Mouse (Mus musculus): Measurements from ENCODE around the gene Pcbp3. TPM values are rescaled to one million over a fixed set of nuclear protein-coding genes. Genes with fewer than 3 reads are reported as not detected.

Gene Pcbp3
- total RNA-seq, 1 experiment from 2014 or later = 14.0 TPM

DNA sequence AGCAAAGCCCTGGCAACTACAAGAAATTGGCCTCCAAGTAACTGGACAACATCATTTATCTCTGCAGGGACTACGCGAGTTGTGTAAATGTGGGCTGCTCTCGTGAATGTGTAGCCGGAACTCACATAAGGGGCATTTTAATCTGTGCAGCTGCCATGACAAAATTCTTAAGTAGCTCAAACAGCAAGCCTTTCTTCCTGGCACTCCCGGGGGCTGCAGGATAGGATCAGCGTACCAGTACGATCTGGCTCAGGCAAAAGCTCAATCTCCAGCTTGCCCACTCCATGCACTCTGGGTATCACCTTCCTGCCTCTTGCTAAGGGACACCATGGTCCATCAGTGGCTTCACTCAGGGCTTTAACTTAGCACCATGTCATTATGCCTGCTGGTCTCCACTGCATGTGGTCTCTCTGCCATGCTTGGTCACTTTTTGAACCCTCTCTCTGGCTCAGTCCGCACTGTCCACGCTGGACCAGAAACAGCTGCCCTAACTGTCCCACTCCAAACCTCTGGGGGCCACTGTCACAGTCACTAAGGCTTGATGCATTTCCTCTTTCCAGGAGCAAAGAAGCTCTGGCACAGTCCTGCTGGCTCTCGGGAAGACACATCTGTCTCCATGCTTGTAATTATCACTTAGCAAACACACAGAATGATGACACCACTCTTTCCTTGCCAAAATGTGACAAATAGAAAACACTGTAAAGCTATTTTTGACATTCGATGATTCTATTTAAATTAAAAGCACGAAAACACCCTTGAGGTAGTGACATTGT lies 102.1 kb downstream of the Pcbp3 start:
- ATAC-seq (replicated peaks; ENCODE audit: low read depth, poor library complexity, severe bottlenecking) = no peak

DNA sequence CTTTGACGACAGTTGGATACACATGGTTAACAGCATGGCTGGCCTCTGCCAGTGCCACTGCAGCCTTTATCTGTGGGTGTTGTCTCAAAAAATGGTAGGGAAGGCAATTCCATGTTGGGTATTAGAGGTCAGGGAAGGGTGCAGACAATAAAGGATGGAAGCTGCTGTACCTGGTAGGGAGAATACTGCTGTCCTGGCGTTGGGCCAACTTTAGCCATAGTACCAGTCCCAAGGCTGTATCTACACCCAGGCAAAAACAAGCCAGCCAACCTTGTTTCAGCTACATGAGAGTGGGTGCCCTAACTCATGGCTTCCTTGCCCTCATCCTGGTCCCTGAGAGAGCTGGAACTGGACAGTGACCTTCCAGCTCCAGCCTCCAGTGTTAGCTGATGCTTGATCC lies 103.8 kb downstream of the Pcbp3 start:
- no peak for ATAC-seq (replicated peaks; ENCODE audit: low read depth, poor library complexity, severe bottlenecking)

DNA sequence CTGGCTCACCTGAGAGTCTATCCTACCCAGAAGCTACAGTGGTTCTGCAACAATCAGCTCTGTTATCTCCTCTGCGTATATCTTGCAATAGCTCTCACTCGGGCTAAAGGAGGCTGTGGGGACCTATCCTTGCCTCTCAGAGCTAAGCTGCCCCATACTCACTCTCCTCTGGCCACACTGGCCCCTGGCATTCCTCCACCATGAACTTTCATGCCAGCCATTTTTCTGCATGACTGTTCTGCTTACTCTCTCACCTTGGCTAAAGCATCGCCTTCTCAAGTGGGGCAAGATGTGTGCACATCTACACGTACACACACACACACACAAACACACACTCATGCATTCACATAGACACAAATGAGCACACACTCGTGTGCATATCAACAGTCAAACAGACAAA lies 115.2 kb downstream of the Pcbp3 start:
- ATAC-seq (replicated peaks; ENCODE audit: low read depth, poor library complexity, severe bottlenecking) = no peak

DNA sequence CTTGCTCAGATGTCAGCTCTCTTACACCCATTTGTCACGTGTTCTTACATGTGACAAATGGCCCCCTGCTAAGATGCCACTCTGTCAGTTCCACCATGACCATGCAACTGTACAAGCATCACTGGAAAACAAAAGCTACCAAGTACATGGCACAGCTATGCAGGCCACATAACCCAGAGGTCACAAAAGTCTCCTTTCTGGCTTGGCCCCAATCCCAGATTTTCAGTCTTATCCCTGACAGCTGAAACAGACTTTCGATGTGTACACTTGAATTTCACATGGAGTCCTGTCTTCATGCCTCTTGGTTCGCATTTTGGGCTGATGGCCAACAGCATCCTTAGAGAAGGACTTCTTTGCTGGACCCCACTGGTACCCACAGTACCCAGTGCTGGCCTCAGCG lies 116.8 kb downstream of the Pcbp3 start:
- ATAC-seq (replicated peaks; ENCODE audit: low read depth, poor library complexity, severe bottlenecking) = no peak

DNA sequence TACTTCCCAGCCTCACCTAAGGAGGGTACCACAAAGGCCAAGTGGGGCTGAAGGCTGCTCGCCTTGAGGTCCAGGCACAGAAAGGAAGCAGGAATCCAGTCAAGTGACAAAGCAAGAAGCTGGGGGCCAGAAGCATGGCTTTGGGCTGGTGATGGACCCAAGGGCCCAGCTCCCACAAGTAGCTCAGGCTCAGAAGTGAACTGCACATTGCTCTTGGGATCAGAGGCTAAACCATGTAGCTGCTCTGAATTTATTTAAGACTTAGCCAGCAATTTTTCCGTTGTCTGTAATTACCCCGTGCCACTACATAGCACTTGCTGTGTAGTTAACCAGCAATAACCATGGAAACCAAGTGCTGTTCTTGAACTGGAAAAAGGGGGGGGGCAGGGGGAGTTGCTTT lies 117.3 kb downstream of the Pcbp3 start:
- ATAC-seq (replicated peaks; ENCODE audit: low read depth, poor library complexity, severe bottlenecking) = no peak

DNA sequence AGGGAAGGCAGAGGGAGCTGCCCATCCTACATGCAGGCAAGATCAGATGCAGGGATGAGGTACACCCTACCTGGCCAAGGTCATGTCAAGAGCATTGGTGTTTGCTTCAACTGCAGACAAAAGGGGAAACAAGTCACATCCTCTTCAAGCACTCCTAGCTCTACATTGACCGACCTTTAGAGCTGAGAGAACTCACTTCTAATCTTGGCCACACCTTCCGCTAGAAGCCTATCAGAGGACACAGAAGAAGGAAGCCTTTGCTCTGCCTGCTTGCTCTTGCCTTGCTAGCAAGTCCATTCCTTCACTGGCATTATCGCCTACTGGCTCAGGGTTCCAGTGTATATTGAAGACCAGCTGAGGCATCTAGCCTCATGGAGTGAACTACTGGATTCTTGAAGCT lies 119.6 kb downstream of the Pcbp3 start:
- ATAC-seq (replicated peaks; ENCODE audit: low read depth, poor library complexity, severe bottlenecking) = no peak

DNA sequence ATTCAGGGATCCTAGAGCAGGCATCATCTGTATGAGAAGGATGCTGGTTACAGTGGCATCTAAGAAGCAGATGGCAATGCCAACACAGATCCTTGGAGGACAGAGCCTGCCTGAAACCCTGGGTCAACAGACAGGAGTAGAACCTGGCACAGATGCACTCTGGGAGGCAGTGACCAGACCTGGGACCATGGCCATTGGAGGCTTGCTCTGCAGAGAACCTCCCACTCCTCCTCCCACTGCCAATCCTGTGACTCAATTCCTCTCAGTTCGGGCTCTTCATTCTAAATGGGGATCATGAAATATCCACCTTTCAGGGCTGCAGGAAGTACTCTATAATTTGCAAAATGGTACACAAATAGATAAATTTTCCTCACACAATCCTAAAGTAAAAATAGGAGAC lies 120.5 kb downstream of the Pcbp3 start:
- ATAC-seq (replicated peaks; ENCODE audit: low read depth, poor library complexity, severe bottlenecking) = no peak

DNA sequence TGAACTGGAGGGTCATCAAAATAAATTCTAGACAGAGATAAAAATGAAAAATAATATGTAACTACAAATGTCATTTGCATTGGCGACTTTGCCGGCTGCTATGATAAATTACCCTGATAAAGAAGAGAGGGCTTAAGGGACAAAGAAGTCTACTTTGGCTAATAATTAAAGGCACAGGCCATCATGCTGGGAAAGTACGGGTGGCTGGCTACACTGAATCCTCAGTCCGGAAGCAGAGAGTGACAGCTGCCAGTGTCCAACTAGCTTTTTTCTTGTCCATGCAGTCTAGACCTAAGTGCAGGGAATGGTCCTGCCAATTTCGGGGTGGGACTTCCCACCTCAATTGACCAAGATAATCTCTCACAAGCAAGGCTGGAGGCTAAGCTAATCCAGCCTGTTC lies 121.1 kb downstream of the Pcbp3 start:
- ATAC-seq (replicated peaks; ENCODE audit: low read depth, poor library complexity, severe bottlenecking) = no peak

DNA sequence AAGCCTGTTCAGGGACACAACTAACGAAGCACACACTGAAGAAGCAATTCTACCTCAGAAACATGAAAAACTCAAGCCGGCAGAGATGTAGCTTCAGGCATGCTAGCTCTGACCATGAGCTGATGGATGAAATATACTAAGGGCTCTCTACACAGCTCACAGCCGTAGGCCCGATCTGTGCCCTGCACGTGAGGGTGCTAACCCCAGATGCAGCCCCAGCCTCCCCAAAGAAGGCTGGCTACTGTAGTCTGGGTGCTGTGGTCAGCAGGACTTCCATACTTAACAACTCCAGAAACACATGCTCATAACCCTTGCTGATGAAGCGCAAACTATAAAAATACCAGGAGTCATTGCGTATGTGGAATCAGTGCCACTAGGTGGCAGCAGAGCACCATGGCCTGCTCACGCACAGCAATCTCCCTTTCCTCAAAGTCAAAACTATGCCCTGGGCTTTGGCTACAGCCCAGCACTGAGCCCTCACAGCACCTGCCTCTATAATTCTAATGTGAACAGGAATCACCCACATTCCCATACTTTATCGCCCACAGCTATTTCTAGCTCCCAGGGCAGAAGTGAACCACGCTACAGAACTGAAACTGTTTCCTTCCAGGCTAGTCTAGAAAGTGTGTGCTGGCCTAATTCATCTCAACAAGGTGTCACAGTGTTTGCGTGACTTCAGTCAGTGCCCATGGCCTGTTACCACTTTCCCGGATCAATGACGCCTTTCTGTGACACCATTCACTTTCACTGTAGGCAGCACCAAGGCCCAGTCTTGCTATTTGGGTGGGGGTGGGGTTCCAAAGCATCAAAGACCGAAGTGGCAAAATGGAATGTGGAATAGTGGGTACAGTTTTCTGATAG lies 126.0 kb downstream of the Pcbp3 start:
- peak; percentile 92 for ATAC-seq (replicated peaks; ENCODE audit: low read depth, poor library complexity, severe bottlenecking)

DNA sequence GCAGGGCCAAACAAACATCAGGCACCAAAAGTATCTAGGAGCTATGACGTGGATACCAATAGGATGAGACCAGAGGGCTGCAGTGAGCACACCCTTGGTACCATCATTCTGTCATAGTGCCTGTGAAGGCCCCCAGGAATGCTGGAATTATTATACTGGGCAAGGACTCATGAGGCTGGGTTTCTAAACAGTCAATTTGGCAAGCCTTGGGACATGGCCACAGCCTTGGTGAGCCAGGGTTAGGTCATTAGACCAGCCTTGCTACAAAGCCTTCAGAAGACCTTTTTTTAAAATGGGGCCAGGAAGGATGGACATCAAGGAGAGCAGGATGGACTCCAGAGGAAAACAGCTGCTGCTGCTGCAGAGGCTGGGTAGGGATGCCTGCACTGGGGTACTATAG lies 128.8 kb downstream of the Pcbp3 start:
- ATAC-seq (replicated peaks; ENCODE audit: low read depth, poor library complexity, severe bottlenecking) = no peak

DNA sequence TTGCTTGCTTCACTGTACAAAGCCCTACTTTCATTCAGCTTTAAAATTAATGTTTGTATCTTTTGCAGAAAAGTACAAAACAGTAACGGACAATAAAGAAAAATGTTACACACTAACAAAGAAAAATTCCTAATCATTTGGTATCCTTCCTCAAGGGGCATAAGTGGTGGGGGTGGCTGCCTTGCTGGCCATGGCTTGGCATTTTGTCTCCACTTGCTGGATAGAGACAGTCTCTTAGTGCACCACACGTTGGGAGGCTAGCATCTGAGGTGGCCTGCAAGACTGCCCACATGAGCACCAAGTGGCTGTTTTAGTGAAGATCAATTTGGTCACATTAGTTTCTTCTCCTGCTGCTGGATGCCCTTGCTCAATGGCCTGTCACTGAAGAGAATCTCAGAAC lies 129.8 kb downstream of the Pcbp3 start:
- no peak for ATAC-seq (replicated peaks; ENCODE audit: low read depth, poor library complexity, severe bottlenecking)

DNA sequence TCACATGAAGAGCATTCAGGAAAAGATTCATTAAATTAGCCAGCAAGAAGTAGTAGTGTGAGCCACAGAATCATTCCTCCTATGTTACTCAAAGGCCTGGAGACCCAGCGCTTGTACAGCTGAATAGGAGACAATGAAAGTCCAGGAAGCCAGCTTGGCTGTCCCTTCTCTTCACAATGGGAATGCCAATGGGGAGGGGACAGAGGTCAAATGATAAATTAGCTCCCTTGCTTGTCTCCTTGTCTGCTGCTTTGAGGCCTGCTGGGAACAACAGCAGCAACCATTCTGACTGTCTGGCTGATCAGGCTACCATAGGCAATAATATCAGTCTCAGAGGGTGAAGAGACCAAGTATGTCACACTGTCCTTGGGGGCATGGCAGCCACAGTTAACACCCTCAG lies 130.5 kb downstream of the Pcbp3 start:
- no peak for ATAC-seq (replicated peaks; ENCODE audit: low read depth, poor library complexity, severe bottlenecking)

DNA sequence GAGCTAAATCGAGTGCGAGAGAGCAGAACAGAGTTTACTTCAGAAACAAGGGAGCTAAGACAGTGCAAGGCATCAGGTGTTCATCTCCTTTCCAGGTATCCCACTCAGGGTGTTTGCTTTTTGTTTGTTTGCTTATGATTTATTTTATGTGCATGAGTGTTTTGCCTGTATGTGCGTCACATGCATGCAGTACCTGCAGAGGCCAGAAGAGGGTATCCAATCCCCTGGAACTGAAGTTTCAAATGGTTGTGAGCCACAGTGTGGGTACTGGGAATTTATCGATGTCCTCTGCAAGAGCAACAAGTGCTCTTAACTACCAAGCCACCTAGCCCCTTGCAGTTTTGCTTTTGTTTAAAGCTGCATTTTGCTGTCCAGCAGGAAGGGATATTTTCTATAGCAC lies 132.8 kb downstream of the Pcbp3 start:
- ATAC-seq (replicated peaks; ENCODE audit: low read depth, poor library complexity, severe bottlenecking) = no peak

DNA sequence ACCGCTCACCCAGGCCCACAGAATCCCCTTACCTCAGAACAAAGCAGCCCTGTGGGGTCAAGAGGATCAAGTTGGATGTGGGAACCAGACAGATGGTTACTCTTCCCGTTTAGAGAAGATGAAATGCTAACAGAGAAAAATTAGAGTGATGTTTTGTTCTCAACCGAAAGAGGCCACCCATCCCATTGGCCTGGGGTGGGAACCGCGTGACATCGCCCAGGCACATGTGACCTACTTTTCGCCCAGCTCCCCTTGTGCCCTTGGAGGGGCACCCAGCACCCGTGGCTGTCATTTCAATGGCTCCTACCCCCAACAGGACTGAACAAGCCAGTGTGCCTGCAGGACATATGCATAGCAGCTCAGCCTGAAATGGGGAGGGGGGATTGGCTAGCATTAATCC lies 139.0 kb downstream of the Pcbp3 start:
- no peak for ATAC-seq (replicated peaks; ENCODE audit: low read depth, poor library complexity, severe bottlenecking)

DNA sequence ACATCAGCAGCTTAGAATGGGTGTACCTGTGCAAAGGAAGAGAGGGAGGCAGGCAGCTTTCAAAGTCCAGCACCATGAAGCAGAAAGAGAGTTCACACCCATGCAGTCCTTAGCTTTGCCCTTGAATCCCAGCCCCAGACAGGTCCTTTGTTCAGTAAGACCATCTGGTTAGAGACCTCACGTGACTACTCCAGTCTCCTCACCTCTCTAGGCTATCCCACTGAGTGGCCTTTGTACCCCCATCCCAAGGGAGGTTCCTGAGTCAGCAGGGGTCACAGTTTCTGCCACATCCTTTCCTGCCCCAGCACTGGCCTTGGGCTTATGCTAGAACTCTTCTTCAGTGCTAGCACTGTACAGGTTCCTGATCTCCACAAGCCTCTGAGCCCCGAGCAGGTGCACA lies 142.4 kb downstream of the Pcbp3 start:
- no peak for ATAC-seq (replicated peaks; ENCODE audit: low read depth, poor library complexity, severe bottlenecking)

DNA sequence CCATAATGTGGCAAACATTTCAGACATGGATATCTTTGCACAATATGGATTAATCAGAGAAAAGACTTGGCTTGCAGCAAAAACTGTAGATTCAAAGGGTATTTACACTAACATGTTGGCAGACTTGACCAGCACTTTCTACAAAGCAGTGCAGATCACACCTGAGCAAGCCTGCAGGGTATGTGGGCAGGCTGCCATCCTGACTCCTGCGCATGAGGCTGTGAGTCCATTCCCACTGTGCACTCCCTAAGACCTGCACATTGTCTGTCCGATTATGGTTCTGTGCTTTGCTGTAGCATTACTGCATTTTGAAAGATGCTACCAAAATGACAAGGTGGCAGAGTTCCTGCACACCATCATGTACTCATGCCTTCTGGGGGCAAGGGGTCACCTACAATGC lies 143.3 kb downstream of the Pcbp3 start:
- no peak for ATAC-seq (replicated peaks; ENCODE audit: low read depth, poor library complexity, severe bottlenecking)

DNA sequence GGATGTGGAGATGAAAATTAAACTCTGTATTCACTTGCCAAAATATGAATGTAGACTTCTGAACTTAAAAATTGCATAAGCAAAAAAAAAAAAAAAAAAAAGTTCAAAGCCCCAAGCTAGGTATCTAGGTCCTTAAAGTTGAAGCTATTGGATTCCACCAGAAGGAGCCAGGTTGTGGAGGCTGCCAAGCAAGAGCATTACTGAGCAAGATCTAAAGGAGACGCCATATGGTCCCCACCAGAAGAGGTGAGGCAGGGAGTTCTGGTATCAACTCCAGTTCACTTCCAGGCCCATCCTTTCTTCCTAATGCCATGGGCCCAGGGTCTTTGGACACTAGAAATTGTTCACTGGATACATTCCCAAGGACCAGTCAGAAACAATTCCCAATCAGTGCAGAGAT lies 144.8 kb downstream of the Pcbp3 start:
- no peak for ATAC-seq (replicated peaks; ENCODE audit: low read depth, poor library complexity, severe bottlenecking)

DNA sequence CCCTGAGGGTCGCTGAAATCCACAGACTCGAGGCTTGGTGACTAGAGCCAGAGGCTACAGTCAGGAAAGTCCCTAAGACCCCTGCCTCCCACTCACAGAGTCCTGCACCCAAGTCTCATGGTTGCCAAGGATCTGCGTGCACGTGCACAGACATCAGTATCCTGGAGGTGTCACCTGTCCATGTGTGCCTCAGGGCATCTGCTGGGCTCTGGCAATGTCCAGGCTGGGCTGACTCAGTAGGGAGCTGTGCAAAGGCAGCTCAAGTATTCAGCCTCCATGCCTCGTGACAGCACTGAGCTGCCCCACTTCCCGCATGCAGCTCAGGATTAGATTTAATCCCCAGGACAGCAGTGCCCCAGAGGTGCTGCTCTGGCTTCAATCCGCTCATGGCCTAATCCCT lies 145.3 kb downstream of the Pcbp3 start:
- no peak for ATAC-seq (replicated peaks; ENCODE audit: low read depth, poor library complexity, severe bottlenecking)

DNA sequence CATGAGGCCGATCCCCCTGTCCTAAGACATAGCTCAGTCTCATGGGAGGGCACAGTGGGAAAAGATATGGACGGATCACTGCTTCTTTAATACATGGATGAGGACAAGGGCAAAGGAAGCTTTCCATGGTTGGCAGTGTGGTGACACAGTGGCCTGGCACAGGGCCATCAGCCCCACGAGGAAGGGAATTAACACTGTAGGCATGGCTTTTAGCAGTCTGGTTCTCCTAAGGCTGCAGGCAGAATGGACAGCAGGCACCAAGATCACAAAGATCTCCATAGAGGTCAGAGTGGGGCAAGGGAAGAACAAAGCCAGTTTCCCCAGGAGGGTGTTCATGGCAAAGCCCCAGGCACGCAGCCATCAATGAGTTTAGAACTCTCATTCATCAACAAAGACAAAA lies 146.2 kb downstream of the Pcbp3 start:
- ATAC-seq (replicated peaks; ENCODE audit: low read depth, poor library complexity, severe bottlenecking) = no peak

DNA sequence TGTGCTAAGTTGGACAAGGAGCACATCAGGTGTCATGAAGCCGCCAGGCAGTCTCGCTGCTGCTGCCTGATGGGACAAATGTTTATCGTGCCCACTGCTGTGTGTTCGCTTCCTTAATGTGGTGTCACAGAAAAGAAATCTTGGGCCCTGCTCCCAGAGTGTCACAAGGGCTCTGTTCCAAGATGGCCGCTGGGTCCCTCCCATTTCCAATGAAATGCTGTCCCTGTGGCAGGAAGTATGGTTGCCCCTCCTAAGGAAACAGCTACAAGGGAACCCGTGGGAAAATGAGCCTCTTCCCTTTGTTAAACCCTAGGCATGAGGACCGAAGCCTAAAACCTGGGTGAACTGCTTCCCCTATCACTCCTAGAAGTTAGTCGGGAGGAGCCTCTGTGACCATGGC lies 146.9 kb downstream of the Pcbp3 start:
- no peak for ATAC-seq (replicated peaks; ENCODE audit: low read depth, poor library complexity, severe bottlenecking)

DNA sequence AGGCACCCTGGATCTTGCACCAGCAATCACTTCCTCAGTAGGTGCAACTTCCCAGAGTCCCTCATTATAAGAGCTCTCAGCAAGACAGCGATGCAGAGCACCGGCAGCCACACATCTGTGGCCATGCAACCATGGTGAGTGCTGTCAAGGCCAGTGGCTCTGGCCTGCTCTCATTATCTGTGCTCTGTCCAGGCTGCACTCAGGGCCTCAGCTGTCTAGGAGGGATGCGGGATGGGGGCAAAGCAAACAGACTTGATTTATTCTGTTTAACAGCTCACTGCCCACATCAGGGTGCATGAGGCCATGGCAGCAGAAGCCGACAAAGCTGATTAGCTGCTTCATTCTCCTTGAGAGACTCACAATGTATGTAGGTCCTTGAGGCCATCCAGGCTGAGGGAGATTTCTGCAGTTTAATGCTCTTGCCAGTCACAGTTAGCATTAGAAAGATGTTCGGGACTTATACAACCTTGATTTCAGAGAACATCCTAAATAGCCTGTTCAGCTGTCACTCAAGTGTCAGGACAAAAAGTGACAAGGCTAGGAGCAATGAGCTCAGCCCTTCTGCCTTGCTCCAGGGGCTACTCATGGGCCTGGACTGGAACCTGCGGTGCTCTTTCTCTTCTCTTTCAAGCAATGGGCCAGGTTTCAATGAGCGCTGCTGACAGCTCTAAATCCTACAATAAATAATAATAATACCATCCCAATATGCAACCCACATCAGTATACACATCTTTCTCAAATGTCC lies 151.6 kb downstream of the Pcbp3 start:
- no peak for ATAC-seq (replicated peaks; ENCODE audit: low read depth, poor library complexity, severe bottlenecking)

Data from common myeloid progenitor, adult 5-6 weeks (primary cell).